Mouse (Mus musculus) inflammation-experienced regulatory T-cells, adult 6 months (primary cell): ENCODE measurements around the gene Olfr1214. TPM values are rescaled to one million over a fixed set of nuclear protein-coding genes. Genes with fewer than 3 reads are reported as not detected.
"Not testable (repeated sequence)": the region's sequence is repeated elsewhere in the genome, so short reads cannot be mapped to it uniquely, and the experiment has no call there.

Source experiments
- ATAC-seq: one replicate; pipeline ENCODE4 v1.8.0; 2017
- polyA plus RNA-seq, 3 experiments: library from polyadenylated mRNA; unstranded; fragments of 100-300 nt; shearing (Covaris generic); gene quantifications; one replicate each; pipeline ENCODE4 v1.2.1; 2017

The Olfr1214 gene
- not detected for polyA plus RNA-seq

DNA sequence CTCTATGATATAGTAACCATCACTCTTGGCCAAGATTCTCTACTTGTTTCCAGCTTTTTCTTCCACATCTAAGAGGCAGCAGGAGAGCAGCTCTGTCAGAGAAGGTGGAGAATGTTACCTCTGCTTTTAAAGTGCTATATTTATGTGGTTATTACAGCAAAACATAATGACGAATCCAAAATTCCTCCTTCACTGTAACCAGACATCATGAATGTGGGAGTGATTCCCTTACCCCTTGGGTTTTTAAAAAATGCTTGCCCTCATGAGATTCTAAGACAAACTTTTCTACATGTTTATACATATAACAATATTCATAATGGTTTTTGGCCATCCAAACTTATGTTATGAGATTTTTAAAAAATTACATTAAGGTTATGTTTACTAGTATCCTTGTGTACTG, at the start of gene Olfr1214:
TSS of gene Olfr1214 (minus strand) at position 101 of the 400 bp plus-strand sequence.
- ATAC-seq = no peak

DNA sequence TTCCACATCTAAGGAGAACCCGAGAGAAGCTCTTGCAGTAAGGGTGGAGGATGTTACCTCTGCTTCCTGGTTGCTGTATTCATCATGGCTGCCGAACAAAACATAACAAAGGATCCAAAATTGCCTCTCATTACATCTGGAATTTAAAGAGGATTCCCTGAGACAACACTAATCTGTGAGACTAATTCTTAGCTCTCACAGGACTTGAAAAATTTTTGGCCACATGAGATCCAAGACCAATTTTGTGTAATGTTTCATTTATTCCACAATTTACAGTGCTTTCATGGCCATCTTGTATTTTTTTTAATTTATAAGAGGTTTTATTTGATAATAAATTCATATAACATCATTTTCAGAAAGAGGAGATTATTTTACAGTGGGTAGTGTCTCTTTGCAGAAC, 39.5 kb upstream of the Olfr1214 start, which contains the start of gene Olfr1217:
TSS of gene Olfr1217 (minus strand) at position 101 of the 400 bp plus-strand sequence.
- ATAC-seq = no peak

DNA sequence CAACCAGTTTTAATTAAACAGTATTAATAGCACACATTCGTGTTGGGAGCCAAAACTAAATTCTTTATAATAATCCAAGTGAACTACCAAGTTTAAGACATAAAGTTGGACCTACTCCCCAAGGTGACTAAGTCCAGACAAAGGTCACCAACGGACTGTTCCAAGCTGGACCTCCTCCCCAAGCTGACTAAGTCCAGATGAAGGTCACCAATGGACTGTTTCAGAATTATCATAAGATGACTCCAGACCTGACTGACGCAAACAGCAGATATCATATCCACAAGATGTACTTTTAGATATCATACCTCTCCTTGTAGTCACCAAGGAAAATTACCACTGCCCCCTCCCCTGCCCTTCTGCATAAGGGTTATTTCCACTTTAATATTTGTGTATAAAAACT, 29.0 kb upstream of the Olfr1214 start:
- ATAC-seq = not testable (repeated sequence)

DNA sequence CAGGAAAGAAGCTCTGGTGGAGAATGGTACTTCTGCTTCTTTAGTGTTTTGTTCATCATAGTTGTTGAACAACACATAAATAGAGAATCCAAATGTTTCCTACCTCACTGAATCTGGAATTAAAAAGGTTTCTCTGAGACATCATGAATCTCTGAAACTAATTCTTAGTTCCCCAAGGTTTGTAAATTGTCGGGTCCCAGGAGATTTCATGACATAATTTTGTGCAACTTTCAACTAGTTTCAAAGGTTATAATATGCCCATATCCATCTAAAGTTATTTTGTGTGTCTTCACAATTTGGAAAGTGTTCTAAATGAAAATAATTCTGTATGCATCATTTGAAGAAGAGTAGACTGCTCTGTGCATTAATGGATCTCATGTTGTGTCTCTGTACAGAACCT, 25.8 kb upstream of the Olfr1214 start, which contains the start of gene Olfr1216:
TSS of gene Olfr1216 (minus strand) at position 101 of the 400 bp plus-strand sequence.
- no peak for ATAC-seq

DNA sequence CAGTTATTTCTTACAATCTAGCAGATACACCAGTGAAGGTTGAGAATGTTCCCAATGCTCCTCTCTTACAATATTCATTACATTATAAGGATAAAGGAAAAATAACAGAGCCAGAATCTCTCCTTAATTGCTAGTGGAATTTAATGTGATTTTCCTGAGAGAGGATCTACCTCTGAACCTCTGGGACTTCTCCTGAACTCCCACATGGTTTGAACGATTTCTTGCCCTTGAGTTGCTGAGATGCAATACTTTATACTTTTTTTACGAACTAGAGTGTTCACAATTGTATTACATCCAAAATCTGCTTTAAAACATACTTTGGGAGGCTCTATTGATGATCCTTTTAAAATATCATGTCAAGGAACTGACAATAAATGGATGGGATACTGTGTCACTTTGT, 14.4 kb upstream of the Olfr1214 start, which contains the start of gene Olfr1215:
TSS of gene Olfr1215 (minus strand) at position 101 of the 400 bp plus-strand sequence.
- ATAC-seq = no peak

DNA sequence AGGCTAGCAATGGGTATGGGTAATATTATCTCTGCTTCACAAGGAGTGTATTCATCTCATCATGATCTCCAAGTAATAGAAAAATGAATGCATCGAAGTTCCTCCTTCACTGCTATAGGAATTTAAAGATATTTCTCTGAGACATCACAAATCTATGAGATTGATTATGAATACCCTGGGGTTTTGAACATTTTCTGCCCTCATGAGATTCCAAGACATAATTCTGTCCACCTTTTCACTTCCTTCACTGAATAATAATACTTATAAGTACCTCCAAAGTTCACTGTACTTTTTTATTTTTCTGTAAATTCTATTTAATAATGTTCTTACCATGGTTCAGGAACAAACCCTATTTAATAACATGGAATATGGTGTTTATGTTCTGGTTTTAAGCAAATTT, 12.3 kb downstream of the Olfr1214 start, which contains the start of gene Gm13762:
TSS of gene Gm13762 (minus strand) at position 101 of the 400 bp plus-strand sequence.
- no peak for ATAC-seq

DNA sequence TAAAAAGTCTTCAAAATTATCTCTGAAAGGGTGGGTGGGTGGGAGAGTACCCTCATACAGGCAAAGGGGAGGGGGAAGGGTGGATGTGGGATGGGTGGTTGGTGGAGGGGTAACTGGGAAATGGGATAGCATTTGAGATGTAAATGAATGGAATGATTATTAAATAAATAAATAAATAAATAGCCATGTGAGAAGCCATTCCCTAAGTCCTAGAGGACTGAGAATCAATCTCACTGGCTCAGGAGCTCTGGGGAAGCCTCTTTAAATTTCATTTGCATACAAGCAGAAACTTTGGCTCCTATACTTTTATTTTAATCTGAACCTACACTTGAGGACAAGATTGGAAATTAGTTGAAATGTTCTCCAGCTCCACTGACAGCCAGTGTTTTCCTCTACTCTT, 38.8 kb downstream of the Olfr1214 start, which contains the start of gene Olfr1212:
TSS of gene Olfr1212 (plus strand) at position 301 of the 400 bp plus-strand sequence.
- ATAC-seq = no peak

DNA sequence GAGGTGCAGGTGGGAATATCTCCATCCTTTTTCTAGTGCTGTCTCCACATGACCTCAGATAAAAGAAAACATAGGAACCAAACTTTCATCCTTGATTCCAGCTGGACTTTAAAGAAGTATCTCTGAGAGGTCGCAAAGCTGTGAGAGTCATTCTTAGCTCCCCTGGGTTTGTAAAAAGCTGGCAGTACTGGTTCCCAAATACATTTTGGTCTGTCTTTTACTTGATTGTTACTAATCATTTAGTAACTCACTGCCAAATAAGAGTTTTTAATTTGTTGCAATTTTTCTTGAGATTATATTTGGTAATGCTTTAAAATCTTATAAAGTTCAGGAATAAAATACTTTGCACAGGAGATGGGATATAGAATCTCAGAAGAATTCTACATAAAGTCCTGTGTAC, 54.4 kb downstream of the Olfr1214 start, which contains the start of gene Olfr1211:
TSS of gene Olfr1211 (minus strand) at position 101 of the 400 bp plus-strand sequence.
- no peak for ATAC-seq

Other genes with a start within 250 kb of the Olfr1214 start
- gene Olfr1198, start 241.3 kb downstream of the Olfr1214 start, polyA plus RNA-seq = not detected
- gene Olfr1199, start 232.2 kb downstream of the Olfr1214 start, polyA plus RNA-seq = not detected
- not detected for gene Olfr1200, start 222.2 kb downstream of the Olfr1214 start, polyA plus RNA-seq
- not detected for gene Olfr1201, start 199.6 kb downstream of the Olfr1214 start, polyA plus RNA-seq
- not detected for gene Olfr1202, start 178.2 kb downstream of the Olfr1214 start, polyA plus RNA-seq
- not detected for gene Olfr1205, start 162.9 kb downstream of the Olfr1214 start, polyA plus RNA-seq
- not detected for gene Olfr1204, start 143.4 kb downstream of the Olfr1214 start, polyA plus RNA-seq
- under 1 TPM in 1 of 3 experiments, not detected in 2; 0.62 TPM for gene Olfr1206, start 129.4 kb downstream of the Olfr1214 start, polyA plus RNA-seq
- gene Olfr1208, start 90.3 kb downstream of the Olfr1214 start, polyA plus RNA-seq = not detected
- gene Olfr1209, start 77.5 kb downstream of the Olfr1214 start, polyA plus RNA-seq = not detected
- not detected for gene Olfr1211, start 54.5 kb downstream of the Olfr1214 start, polyA plus RNA-seq
- gene Olfr1212, start 38.7 kb downstream of the Olfr1214 start, polyA plus RNA-seq = not detected
- not detected for gene Gm13762, start 12.4 kb downstream of the Olfr1214 start, polyA plus RNA-seq
- gene Olfr1215, start 14.3 kb upstream of the Olfr1214 start, polyA plus RNA-seq = not detected
- gene Olfr1216, start 25.7 kb upstream of the Olfr1214 start, polyA plus RNA-seq = not detected
- not detected for gene Olfr1217, start 39.4 kb upstream of the Olfr1214 start, polyA plus RNA-seq
- not detected for gene Olfr1218, start 68.5 kb upstream of the Olfr1214 start, polyA plus RNA-seq
- not detected for gene Olfr1219, start 90.9 kb upstream of the Olfr1214 start, polyA plus RNA-seq
- not detected for gene Olfr1220, start 114.2 kb upstream of the Olfr1214 start, polyA plus RNA-seq
- gene Olfr1221, start 124.6 kb upstream of the Olfr1214 start, polyA plus RNA-seq = not detected
- gene Olfr1222, start 140.4 kb upstream of the Olfr1214 start, polyA plus RNA-seq = not detected
- gene Olfr1223, start 158.9 kb upstream of the Olfr1214 start, polyA plus RNA-seq = not detected
- gene Olfr1224-ps1, start 171.4 kb upstream of the Olfr1214 start, polyA plus RNA-seq = not detected
- gene Olfr1225, start 182.0 kb upstream of the Olfr1214 start, polyA plus RNA-seq = under 1 TPM in 1 of 3 experiments, not detected in 2; 0.13 TPM
- gene Olfr1226, start 207.4 kb upstream of the Olfr1214 start, polyA plus RNA-seq = not detected